Comparison of ENCODE assay signal across 12 mouse cellular contexts in genomic region chr7:45191803-45192363, GRCm38 (mm10). TPM values are rescaled to one million over a fixed set of nuclear protein-coding genes. Genes with fewer than 3 reads are reported as not detected.
A peak's percentile ranks its signal among the peaks of the same experiment; 100 is the strongest.
DNase-seq lines count a peak whose midpoint lies in the region; ATAC-seq and TF ChIP-seq lines count a peak whose summit lies in the region.
"Had no signal": no experiment of that assay in that cellular context is flagged by ENCODE, and none has a peak within 500 bp of the region (broad histone marks: within the 10 kb centered on the region; RNA-seq: fewer than 3 reads in every experiment).

No protein-coding gene starts in this region.

- peaks cover 44% of the 10 kb centered on the region for H3K27me3 ChIP-seq in hindbrain, embryonic 12.5 days
- H3K27me3 ChIP-seq in hindbrain, embryonic 14.5 days (ENCODE audit: control insufficient read depth, insufficient read depth, low read length), result 0 out of 2 replicates have a peak, but pooled peaks cover 6% of the 10 kb centered on the region
- H3K27me3 ChIP-seq in MEL (ENCODE audit: control insufficient read depth in 1 of 2, insufficient read depth in 2 of 2, low read length in 2 of 2), result no peaks in the 10 kb centered on the region
- H3K27me3 ChIP-seq in intestine, embryonic 16.5 days (replicated peaks; ENCODE audit: control insufficient read depth, insufficient read depth, low read length), result no peaks in the 10 kb centered on the region; the same call in 1 of the 2 replicates

- H3K4me2 ChIP-seq in hindbrain, embryonic 12.5 days (replicated peaks), result no peak overlapping the region; the same call in 1 of the 2 replicates
- H3K4me2 ChIP-seq in hindbrain, embryonic 14.5 days (replicated peaks), result no peak overlapping the region
- no peak overlapping the region for H3K4me2 ChIP-seq in intestine, embryonic 16.5 days (ENCODE audit: low read depth, low read length)

- 21% methylated on average over 8 of the region's 8 CpGs for WGBS in hindbrain, embryonic 12.5 days
- WGBS in hindbrain, embryonic 14.5 days, result 28% methylated on average over 8 of the region's 8 CpGs
- 16% methylated on average over 8 of the region's 8 CpGs for WGBS in intestine, embryonic 16.5 days

- no peak for TF ChIP-seq CTCF in MEL (IDR thresholded peaks at IDR 0.05 in 2 of 3, conservative IDR thresholded peaks at IDR 0.05 in 1 of 3; ENCODE audit: control insufficient read depth in 1 of 3, insufficient read depth in 1 of 3, low read depth in 2 of 3, low read length in 3 of 3, poor library complexity in 1 of 3, severe bottlenecking in 1 of 3)

- peak in 1 of 2 experiments; percentile 21; a peak in 1 of 4 replicates for TF ChIP-seq EP300 in MEL (IDR thresholded peaks at IDR 0.05; ENCODE audit: low read depth in 1 of 2, low read length in 2 of 2)

- H3K36me3 ChIP-seq in hindbrain, embryonic 12.5 days, result no peaks in the 10 kb centered on the region
- no peaks in the 10 kb centered on the region for H3K36me3 ChIP-seq in hindbrain, embryonic 14.5 days (replicated peaks; ENCODE audit: control insufficient read depth, insufficient read depth)
- peaks cover 0 to 14% of the 10 kb centered on the region in 2 experiments; a peak in 2 of 4 replicates for H3K36me3 ChIP-seq in MEL (ENCODE audit: control insufficient read depth in 1 of 2, insufficient read depth in 2 of 2, low read length in 2 of 2)
- no peaks in the 10 kb centered on the region for H3K36me3 ChIP-seq in intestine, embryonic 16.5 days (ENCODE audit: control insufficient read depth, insufficient read depth, low read length)

- no peaks in the 10 kb centered on the region for H3K9me3 ChIP-seq in hindbrain, embryonic 12.5 days (replicated peaks)
- H3K9me3 ChIP-seq in hindbrain, embryonic 14.5 days (ENCODE audit: control insufficient read depth, low read length), result no peaks in the 10 kb centered on the region
- no peaks in the 10 kb centered on the region for H3K9me3 ChIP-seq in MEL (replicated peaks; ENCODE audit: insufficient read depth, low read length)
- H3K9me3 ChIP-seq in intestine, embryonic 16.5 days (ENCODE audit: control insufficient read depth, low read length), result no peaks in the 10 kb centered on the region

- no peak overlapping the region for H3K4me3 ChIP-seq in hindbrain, embryonic 12.5 days
- no peak overlapping the region for H3K4me3 ChIP-seq in hindbrain, embryonic 14.5 days (replicated peaks; ENCODE audit: low read length)
- no peak overlapping the region for H3K4me3 ChIP-seq in MEL (ENCODE audit: control insufficient read depth in 1 of 2, insufficient read depth in 1 of 2, low read depth in 2 of 2, low read length in 2 of 2)
- no peak overlapping the region for H3K4me3 ChIP-seq in intestine, embryonic 16.5 days (ENCODE audit: low read length)

- peaks cover 9% of the 10 kb centered on the region for H3K4me1 ChIP-seq in hindbrain, embryonic 12.5 days
- H3K4me1 ChIP-seq in hindbrain, embryonic 14.5 days (replicated peaks; ENCODE audit: control insufficient read depth, insufficient read depth, low read length), result no peaks in the 10 kb centered on the region
- peaks cover 26 to 41% of the 10 kb centered on the region in 2 experiments for H3K4me1 ChIP-seq in MEL (ENCODE audit: control insufficient read depth in 1 of 2, insufficient read depth in 2 of 2, low read length in 2 of 2)
- H3K4me1 ChIP-seq in intestine, embryonic 16.5 days (ENCODE audit: control insufficient read depth, insufficient read depth, low read length), result no peaks in the 10 kb centered on the region

- ATAC-seq in hindbrain, embryonic 12.5 days (ENCODE audit: low FRiP score), result peak; percentile 24; the same call in 1 of the 2 replicates
- no peak for ATAC-seq in hindbrain, embryonic 14.5 days (ENCODE audit: low FRiP score)
- peak; percentile 41; the same call in 1 of the 2 replicates for ATAC-seq in intestine, embryonic 16.5 days
- ATAC-seq: CD4-positive, CD25-positive, alpha-beta regulatory T cell, adult 4 months; forebrain, postnatal 0 days had no signal

- DNase-seq in hindbrain, embryonic 14.5 days (ENCODE audit: low spot score), result no peak
- DNase-seq in MEL (ENCODE audit: low read depth, low spot score), result peak; percentile 64
- peak; percentile 46 for DNase-seq in embryo, embryonic 11.5 days (ENCODE audit: low read depth, low spot score)
- no peak for DNase-seq in ovary, postnatal 10 days (ENCODE audit: low spot score)
- no peak for DNase-seq in liver
- no peak for DNase-seq in adrenal gland, postnatal 14 days
- DNase-seq: adrenal gland, postnatal 10 days; forebrain, postnatal 0 days; kidney, adult 11 months had no signal

- H3K79me2 ChIP-seq in MEL (ENCODE audit: control insufficient read depth, insufficient read depth, low read length, poor library complexity), result no peaks in the 10 kb centered on the region

- TF ChIP-seq RAD21 in MEL (IDR thresholded peaks at IDR 0.05; ENCODE audit: low read depth, low read length), result no peak

- no peak overlapping the region for H3K27ac ChIP-seq in hindbrain, embryonic 12.5 days
- H3K27ac ChIP-seq in hindbrain, embryonic 14.5 days, result no peak overlapping the region
- no peak overlapping the region for H3K27ac ChIP-seq in MEL (ENCODE audit: control insufficient read depth, low read depth, low read length)
- H3K27ac ChIP-seq in intestine, embryonic 16.5 days (ENCODE audit: low read length), result no peak overlapping the region

- TF ChIP-seq POLR2A in MEL (IDR thresholded peaks at IDR 0.05; ENCODE audit: control insufficient read depth in 1 of 2, insufficient read depth in 1 of 2, low read depth in 1 of 2, low read length in 2 of 2, poor library complexity in 1 of 2), result no peak

- no peak overlapping the region for H3K9ac ChIP-seq in hindbrain, embryonic 12.5 days
- H3K9ac ChIP-seq in hindbrain, embryonic 14.5 days, result no peak overlapping the region
- H3K9ac ChIP-seq in MEL (ENCODE audit: control insufficient read depth, low read depth, low read length, poor library complexity, severe bottlenecking), result no peak overlapping the region
- no peak overlapping the region for H3K9ac ChIP-seq in intestine, embryonic 16.5 days (ENCODE audit: low read depth, low read length)
- H3K9ac ChIP-seq: forebrain, postnatal 0 days had no signal

TF ChIP-seq in MEL, 35 proteins besides CTCF, POLR2A, EP300 and RAD21:
- TF ChIP-seq MXI1 (IDR thresholded peaks at IDR 0.05; ENCODE audit: low read depth, low read length) (0 out of 2 replicates have a peak, but pooled peaks have one; percentile 17), ETS1 (IDR thresholded peaks at IDR 0.05; ENCODE audit: low read depth, low read length) (peak; percentile 65), MAZ (IDR thresholded peaks at IDR 0.05; ENCODE audit: low read depth, low read length) (no peak), TCF12 (IDR thresholded peaks at IDR 0.05; ENCODE audit: low read depth, low read length) (peak; percentile 43; the same call in 1 of the 2 replicates)
TF ChIP-seq in MEL: peak in this region for 3.

RNA-seq across cellular contexts. Expression of gene Pth2, which starts 11.1 kb away (rescaled TPM):
- not detected in 2 replicates for polyA plus RNA-seq in hindbrain, embryonic 12.5 days (2016; fragmentation: Nextera tagmentation; extraction: Ambion mirVana)
- 0.83 TPM in 1 of 2 replicates, not detected in the other for polyA plus RNA-seq in hindbrain, embryonic 14.5 days (2014; fragmentation: Nextera tagmentation; extraction: Ambion mirVana)
- total RNA-seq in MEL (2012; rRNA removed), result not detected in 2 replicates
- not detected for polyA plus RNA-seq in MEL (2012; ENCODE audit: insufficient read depth in 1 of 2, insufficient read length in 2 of 2, low read depth in 1 of 2, low replicate concordance in 2 of 2, missing spikeins in 1 of 2)
- not detected in 2 replicates for polyA plus RNA-seq in intestine, embryonic 16.5 days (2015; fragmentation: Nextera tagmentation; extraction: Ambion mirVana)
- not detected in 2 replicates for total RNA-seq in adrenal gland, postnatal 14 days (2021)
- total RNA-seq: adrenal gland, postnatal 10 days; forebrain, postnatal 0 days had no signal
- polyA plus RNA-seq: CD4-positive, CD25-positive, alpha-beta regulatory T cell, adult 4 months had no signal

RNA-seq across cellular contexts. Expression of gene Gfy, which starts 12.5 kb away (rescaled TPM):
- not detected in 2 replicates for polyA plus RNA-seq in hindbrain, embryonic 12.5 days (2016; fragmentation: Nextera tagmentation; extraction: Ambion mirVana)
- polyA plus RNA-seq in hindbrain, embryonic 14.5 days (2014; fragmentation: Nextera tagmentation; extraction: Ambion mirVana), result not detected in 2 replicates
- not detected in 2 replicates for total RNA-seq in MEL (2012; rRNA removed)
- polyA plus RNA-seq in MEL (2012; ENCODE audit: insufficient read depth in 1 of 2, insufficient read length in 2 of 2, low read depth in 1 of 2, low replicate concordance in 2 of 2, missing spikeins in 1 of 2), result not detected
- polyA plus RNA-seq in intestine, embryonic 16.5 days (2015; fragmentation: Nextera tagmentation; extraction: Ambion mirVana), result not detected in 2 replicates
- not detected in 2 replicates for total RNA-seq in adrenal gland, postnatal 14 days (2021)
- total RNA-seq: adrenal gland, postnatal 10 days; forebrain, postnatal 0 days had no signal
- polyA plus RNA-seq: CD4-positive, CD25-positive, alpha-beta regulatory T cell, adult 4 months; forebrain, postnatal 0 days had no signal

RNA-seq across cellular contexts. Expression of gene Ccdc155, which starts 12.8 kb away (rescaled TPM):
- polyA plus RNA-seq in hindbrain, embryonic 12.5 days (2016; fragmentation: Nextera tagmentation; extraction: Ambion mirVana), result 0.46 and 0.48 TPM in 2 replicates
- polyA plus RNA-seq in hindbrain, embryonic 14.5 days (2014; fragmentation: Nextera tagmentation; extraction: Ambion mirVana), result 0.50 and 0.57 TPM in 2 replicates
- total RNA-seq in MEL (2012; rRNA removed), result 0.16 and 0.27 TPM in 2 replicates
- under 1 TPM in 1 of 2 experiments, not detected in 1; 0.38 TPM for polyA plus RNA-seq in MEL (2012; ENCODE audit: insufficient read depth in 1 of 2, insufficient read length in 2 of 2, low read depth in 1 of 2, low replicate concordance in 2 of 2, missing spikeins in 1 of 2)
- 0.44 and 0.62 TPM in 2 replicates for polyA plus RNA-seq in intestine, embryonic 16.5 days (2015; fragmentation: Nextera tagmentation; extraction: Ambion mirVana)
- total RNA-seq in adrenal gland, postnatal 14 days (2021), result 0.22 and 0.23 TPM in 2 replicates
- polyA plus RNA-seq: CD4-positive, CD25-positive, alpha-beta regulatory T cell, adult 4 months had no signal

RNA-seq across cellular contexts. Expression of gene Dkkl1, which starts 20.1 kb away (rescaled TPM):
- polyA plus RNA-seq in hindbrain, embryonic 12.5 days (2016; fragmentation: Nextera tagmentation; extraction: Ambion mirVana), result 3.0 and 3.4 TPM in 2 replicates
- polyA plus RNA-seq in hindbrain, embryonic 14.5 days (2014; fragmentation: Nextera tagmentation; extraction: Ambion mirVana), result 8.7 and 11.3 TPM in 2 replicates
- 8.5 and 9.2 TPM in 2 replicates for total RNA-seq in MEL (2012; rRNA removed)
- 10 to 100 TPM in 1 of 2 experiments, not detected in 1; 32.0 TPM for polyA plus RNA-seq in MEL (2012; ENCODE audit: insufficient read depth in 1 of 2, insufficient read length in 2 of 2, low read depth in 1 of 2, low replicate concordance in 2 of 2, missing spikeins in 1 of 2)
- 0.86 and 1.3 TPM in 2 replicates for polyA plus RNA-seq in intestine, embryonic 16.5 days (2015; fragmentation: Nextera tagmentation; extraction: Ambion mirVana)
- 0.98 TPM in 1 of 2 replicates, not detected in the other for total RNA-seq in adrenal gland, postnatal 14 days (2021)

RNA-seq across cellular contexts. Expression of gene Tead2, which starts 23.7 kb away (rescaled TPM):
- 185 and 208 TPM in 2 replicates for polyA plus RNA-seq in hindbrain, embryonic 12.5 days (2016; fragmentation: Nextera tagmentation; extraction: Ambion mirVana)
- 37.7 and 48.0 TPM in 2 replicates for polyA plus RNA-seq in hindbrain, embryonic 14.5 days (2014; fragmentation: Nextera tagmentation; extraction: Ambion mirVana)
- total RNA-seq in MEL (2012; rRNA removed), result 0.19 TPM in 1 of 2 replicates, not detected in the other
- under 1 TPM in 1 of 2 experiments, not detected in 1; 0.38 TPM for polyA plus RNA-seq in MEL (2012; ENCODE audit: insufficient read depth in 1 of 2, insufficient read length in 2 of 2, low read depth in 1 of 2, low replicate concordance in 2 of 2, missing spikeins in 1 of 2)
- polyA plus RNA-seq in intestine, embryonic 16.5 days (2015; fragmentation: Nextera tagmentation; extraction: Ambion mirVana), result 69.6 and 82.1 TPM in 2 replicates
- total RNA-seq in adrenal gland, postnatal 14 days (2021), result 17.8 and 19.2 TPM in 2 replicates

Comparison
In these comparisons a context has a peak if more than half of its experiments do, and no peak if none do; other contexts are left out.
1. DNase-seq: peak in MEL (single experiment) and embryo, embryonic 11.5 days (single experiment); none in hindbrain, embryonic 14.5 days (single experiment), ovary, postnatal 10 days (single experiment), liver (single experiment) and adrenal gland, postnatal 14 days (single experiment).